Mouse (Mus musculus) cerebellum, adult 2 months (tissue): ENCODE measurements around the gene Rapgefl1. TPM values are rescaled to one million over a fixed set of nuclear protein-coding genes. Genes with fewer than 3 reads are reported as not detected.
"Not testable (repeated sequence)": the region's sequence is repeated elsewhere in the genome, so short reads cannot be mapped to it uniquely, and the experiment has no call there.

Experiments used
- DNase-seq, 2 experiments: peaks; one replicate each; pipeline ENCODE4 v3.0.0; 2021
- H3K27ac ChIP-seq: fragments of 200-500 bp; 2 replicates; pipeline ENCODE4 v1.5.1; 2012; ENCODE audit warnings: low read length, control low read depth, inconsistent platforms; ENCODE audit not compliant: insufficient read depth
- H3K27me3 ChIP-seq: fragments of 200-500 bp; 2 replicates; pipeline ENCODE4 v1.6.1; 2012; ENCODE audit warnings: inconsistent platforms, mild to moderate bottlenecking, low read length, moderate library complexity; ENCODE audit not compliant: control insufficient read depth, insufficient read depth
- H3K4me1 ChIP-seq: fragments of 200-500 bp; 2 replicates; pipeline ENCODE4 v1.6.1; 2011; ENCODE audit warnings: low read length; ENCODE audit not compliant: control insufficient read depth, insufficient read depth
- H3K4me3 ChIP-seq: fragments of 200-500 bp; replicated peaks from 2 replicates; pipeline ENCODE3; 2011; ENCODE audit warnings: mild to moderate bottlenecking, low read depth, low read length, control low read depth; ENCODE audit not compliant: insufficient read depth
- CTCF ChIP-seq: fragments of 200-500 bp; IDR thresholded peaks from 2 replicates; pipeline ENCODE4 v1.5.1; 2011; ENCODE audit warnings: low read depth, mild to moderate bottlenecking, control low read depth, low read length, moderate library complexity, borderline replicate concordance; ENCODE audit not compliant: insufficient read depth
- POLR2A ChIP-seq: fragments of 200-500 bp; IDR thresholded peaks from 2 replicates; pipeline ENCODE4 v1.6.1; 2011; ENCODE audit warnings: low read length, control low read depth, borderline replicate concordance; ENCODE audit not compliant: insufficient read depth
- WGBS: fragments of 180-500 bp; shearing (Covaris S2); methylation state at CpG from one replicate; pipeline ENCODE4 v1.1.7; 2018; 5-methylcytosine and 5-hydroxymethylcytosine counted together
- polyA plus RNA-seq: library from polyadenylated mRNA; depleted of rRNA; stranded (reverse); fragments of >200 nt; gene quantifications from 2 replicates; pipeline ENCODE4 v1.2.3, GENCODE M21; 2012

Rapgefl1 gene
- polyA plus RNA-seq, 1 experiment = 56.8 TPM

DNA sequence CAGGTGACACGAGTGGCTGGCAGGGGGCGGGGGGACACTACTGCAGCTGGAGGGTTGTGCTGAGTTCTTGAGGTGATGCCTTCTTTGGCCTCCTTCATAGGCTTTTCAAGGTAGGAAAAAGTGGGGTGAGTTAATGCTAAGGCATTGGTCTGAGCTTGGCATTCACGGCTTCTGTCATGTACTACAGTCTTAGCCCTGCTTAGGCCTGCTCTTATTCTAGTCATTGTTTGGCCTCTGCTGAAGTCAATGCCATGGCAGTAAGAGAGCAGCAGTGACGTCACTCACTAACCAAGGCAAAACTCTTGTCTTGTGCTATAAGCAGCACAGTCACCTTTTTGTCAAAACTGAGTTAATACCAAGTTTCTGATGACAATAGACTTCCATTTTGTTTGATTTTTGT lies 38.7 kb upstream of the Rapgefl1 start:
- WGBS = 17% methylated on average over 4 of the region's 4 CpGs
- Histone ChIP-seq H3K4me3 (peak overlapping the region; percentile 84), H3K27ac (peak overlapping the region; percentile 65; the same call in 1 of the 2 replicates), H3K27me3 (no peaks in the 10 kb centered on the region), H3K4me1 (peaks cover 5% of the 10 kb centered on the region; the same call in 1 of the 2 replicates)
- DNase-seq = no peak
- TF ChIP-seq POLR2A (no peak), CTCF (no peak)

DNA sequence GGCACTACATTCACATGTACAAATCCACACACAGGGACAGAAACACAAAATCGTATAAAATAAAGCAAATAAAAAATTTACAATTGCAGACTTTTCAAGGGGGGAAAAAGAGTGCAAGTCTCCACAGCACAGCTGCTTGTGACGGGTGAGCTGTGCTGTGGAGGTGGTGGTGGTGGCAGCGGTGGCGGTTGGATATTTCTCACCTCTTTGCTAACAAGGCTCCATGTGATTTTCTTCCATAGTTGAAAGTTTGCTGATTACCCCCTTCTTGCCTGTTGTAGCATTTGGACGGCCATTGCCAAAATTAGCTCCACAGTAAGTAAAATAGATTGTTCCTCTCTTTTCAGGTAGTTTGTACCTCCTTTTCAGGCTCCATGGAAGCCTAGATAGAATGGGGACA lies 32.0 kb upstream of the Rapgefl1 start, which contains the start of gene Casc3:
TSS of gene Casc3 (plus strand) at position 301 of the 400 bp plus-strand sequence.
- Histone ChIP-seq H3K4me1 (peaks cover 7% of the 10 kb centered on the region; the same call in 1 of the 2 replicates), H3K27ac (no peak within 1 kb of the TSS), H3K27me3 (no peaks in the 10 kb centered on the region), H3K4me3 (no peak within 1 kb of the TSS)
- TF ChIP-seq CTCF (no peak), POLR2A (no peak)
- 93% methylated on average over 5 of the region's 5 CpGs for WGBS
- no peak for DNase-seq

- no peak for TF ChIP-seq CTCF
- no peak for TF ChIP-seq POLR2A
- DNase-seq = no peak
- no peak overlapping the region for H3K4me3 ChIP-seq
- H3K27ac ChIP-seq = no peak overlapping the region
- WGBS = 77% methylated on average over 2 of the region's 2 CpGs
- H3K4me1 ChIP-seq = peaks cover 12% of the 10 kb centered on the region; the same call in 1 of the 2 replicates
- H3K27me3 ChIP-seq = no peaks in the 10 kb centered on the region
Observed at GRCm38 (mm10) chr11:98808417-98808816, 28.2 kb upstream of the Rapgefl1 start.

GRCm38 (mm10) chr11:98809457-98810290 lies 26.9 kb upstream of the Rapgefl1 start:
- DNase-seq = peak; percentile 99
- WGBS = under 1% methylated on average over 83 of the region's 84 CpGs
- H3K4me3 ChIP-seq = peak overlapping the region; percentile 79
- TF ChIP-seq POLR2A (peak; percentile 76), CTCF (no peak)
- no peaks in the 10 kb centered on the region for H3K27me3 ChIP-seq
- peak overlapping the region; percentile 89 for H3K27ac ChIP-seq
- peaks cover 12% of the 10 kb centered on the region; the same call in 1 of the 2 replicates for H3K4me1 ChIP-seq

GRCm38 (mm10) chr11:98810686-98811085 lies 25.9 kb upstream of the Rapgefl1 start:
- Histone ChIP-seq H3K4me3 (peak overlapping the region; percentile 79), H3K27me3 (no peaks in the 10 kb centered on the region), H3K4me1 (peaks cover 12% of the 10 kb centered on the region; the same call in 1 of the 2 replicates), H3K27ac (no peak overlapping the region)
- DNase-seq = no peak
- no peak for TF ChIP-seq POLR2A
- TF ChIP-seq CTCF = no peak
- WGBS = 50% methylated on average over 7 of the region's 7 CpGs

DNA sequence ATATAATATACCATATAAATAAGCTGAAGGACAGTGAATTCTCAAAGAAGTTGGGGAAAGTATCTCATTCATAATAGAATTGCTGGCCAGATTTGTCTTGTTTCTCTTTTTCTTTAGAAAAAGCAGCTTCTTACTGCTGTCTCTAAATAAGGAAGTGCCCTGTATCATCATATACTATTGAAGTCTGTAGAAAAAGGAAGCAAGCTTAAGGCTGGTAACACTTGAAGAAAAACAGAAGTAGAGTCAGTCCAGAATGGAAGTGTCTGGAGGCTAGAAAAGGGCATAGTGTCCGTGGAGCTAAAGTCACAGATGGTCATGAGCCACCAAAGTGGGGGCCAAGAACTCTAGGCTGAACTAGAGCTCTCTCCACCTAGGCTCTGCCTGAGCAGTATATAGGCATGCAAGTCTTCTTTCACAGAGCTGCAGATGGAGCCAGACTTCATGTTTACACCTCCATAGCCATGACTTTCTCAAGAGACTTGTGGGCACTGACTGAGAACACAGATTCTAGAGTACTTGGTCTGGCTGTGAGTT lies 19.8 kb upstream of the Rapgefl1 start:
- H3K27ac ChIP-seq = no peak overlapping the region
- H3K27me3 ChIP-seq = no peaks in the 10 kb centered on the region
- WGBS = 60% methylated on average over 1 of the region's 1 CpGs
- no peak for DNase-seq
- TF ChIP-seq POLR2A (no peak), CTCF (no peak)
- no peaks in the 10 kb centered on the region for H3K4me1 ChIP-seq
- no peak overlapping the region for H3K4me3 ChIP-seq

DNA sequence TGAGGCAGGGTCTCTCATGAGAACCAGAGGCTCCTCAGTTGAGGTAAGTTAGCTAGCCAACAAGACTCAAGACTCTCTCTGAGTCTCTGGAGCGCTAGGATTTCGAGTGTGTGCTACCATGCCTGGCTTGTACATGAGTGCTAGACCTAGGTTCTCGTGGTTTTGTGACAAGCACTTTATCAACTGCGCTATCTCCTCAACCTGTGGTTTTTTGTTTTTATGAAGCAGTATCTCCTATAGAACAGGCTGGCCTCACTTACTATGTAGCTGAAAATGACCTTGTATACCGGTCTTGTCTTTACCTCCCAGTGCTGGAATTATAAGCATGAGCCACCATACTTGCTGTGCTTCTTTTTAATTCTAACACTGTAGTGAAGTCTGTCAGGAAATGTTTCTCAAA lies 15.6 kb upstream of the Rapgefl1 start:
- 96% methylated on average over 5 of the region's 5 CpGs for WGBS
- DNase-seq = no peak
- Histone ChIP-seq H3K4me3 (no peak overlapping the region), H3K27ac (no peak overlapping the region), H3K4me1 (no peaks in the 10 kb centered on the region), H3K27me3 (no peaks in the 10 kb centered on the region)
- TF ChIP-seq POLR2A = no peak
- TF ChIP-seq CTCF = no peak

- not testable (repeated sequence) for H3K4me3 ChIP-seq, H3K4me1 ChIP-seq, H3K27ac ChIP-seq, DNase-seq, H3K27me3 ChIP-seq
- 96% methylated on average over 2 of the region's 2 CpGs for WGBS
Observed at GRCm38 (mm10) chr11:98826071-98826470, 10.5 kb upstream of the Rapgefl1 start.
